Mouse (Mus musculus): ENCODE measurements around the gene Inha. TPM values are rescaled to one million over a fixed set of nuclear protein-coding genes. Genes with fewer than 3 reads are reported as not detected.

Inha gene
- total RNA-seq, 2 experiments from 2014 or later = 16.4 to 16.6 TPM

- no peak for DNase-seq
These were observed 15.9 kb upstream of the Inha start for GRCm38 (mm10) chr1:75490785-75491551.

DNA sequence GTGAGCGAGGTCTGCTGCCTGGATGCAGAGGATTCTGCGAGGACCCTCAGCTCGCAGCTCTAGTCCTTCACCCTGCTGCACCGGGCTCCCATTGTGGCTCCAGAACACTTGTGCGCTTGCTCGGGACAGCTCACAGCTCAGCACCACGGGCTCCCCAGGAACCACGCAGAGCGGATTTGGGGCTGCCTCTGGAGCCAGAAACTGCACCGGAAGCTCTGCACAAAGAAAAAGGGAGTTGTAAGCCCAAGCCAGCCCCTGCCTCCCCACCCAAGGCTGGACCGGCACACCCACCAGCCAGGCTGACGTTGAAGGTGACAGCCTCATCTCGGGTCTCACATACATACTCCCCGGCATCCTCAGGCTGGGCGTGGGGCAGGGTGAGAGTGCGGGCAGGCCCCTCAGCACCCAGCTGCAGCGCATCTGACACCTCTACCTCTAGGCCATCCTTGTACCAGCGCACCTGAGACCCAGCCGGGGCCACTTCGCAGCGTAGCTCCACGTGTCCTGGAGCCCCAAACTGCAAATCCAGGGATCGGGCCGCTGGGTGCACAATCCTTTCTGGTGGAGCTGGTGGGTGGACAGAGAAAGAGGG is 14.2 kb upstream of the Inha start:
- no peak for DNase-seq

- DNase-seq = no peak
These were observed 11.9 kb upstream of the Inha start for GRCm38 (mm10) chr1:75494878-75495548.

GRCm38 (mm10) chr1:75498897-75499296 is 8.0 kb upstream of the Inha start:
- no peak for DNase-seq

- DNase-seq = no peak
These were observed 7.4 kb upstream of the Inha start for GRCm38 (mm10) chr1:75499441-75499840.

DNA sequence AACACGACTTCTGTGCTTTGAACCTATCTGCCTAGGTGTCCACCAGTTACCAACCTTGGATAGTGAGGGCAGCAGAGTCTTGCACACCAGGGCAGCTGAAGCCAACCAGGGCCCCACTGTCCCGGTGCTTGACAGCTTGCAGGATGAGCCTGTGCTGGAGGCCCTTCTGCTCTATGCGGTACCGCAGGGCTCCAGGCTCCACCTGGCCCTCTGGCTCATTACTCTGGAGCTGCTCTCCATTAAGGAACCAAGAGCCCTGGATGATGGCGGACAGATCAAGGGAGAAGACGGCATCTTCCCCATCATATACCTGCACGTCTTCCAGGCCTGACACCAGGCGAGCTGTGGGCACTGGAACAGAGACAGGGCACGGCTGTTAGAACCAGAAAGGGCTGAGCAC is 5.0 kb upstream of the Inha start:
- DNase-seq = no peak

GRCm38 (mm10) chr1:75502945-75503650 is 3.8 kb upstream of the Inha start:
- no peak for DNase-seq

- DNase-seq = no peak
These were observed 3.3 kb upstream of the Inha start for GRCm38 (mm10) chr1:75503651-75503980.

DNA sequence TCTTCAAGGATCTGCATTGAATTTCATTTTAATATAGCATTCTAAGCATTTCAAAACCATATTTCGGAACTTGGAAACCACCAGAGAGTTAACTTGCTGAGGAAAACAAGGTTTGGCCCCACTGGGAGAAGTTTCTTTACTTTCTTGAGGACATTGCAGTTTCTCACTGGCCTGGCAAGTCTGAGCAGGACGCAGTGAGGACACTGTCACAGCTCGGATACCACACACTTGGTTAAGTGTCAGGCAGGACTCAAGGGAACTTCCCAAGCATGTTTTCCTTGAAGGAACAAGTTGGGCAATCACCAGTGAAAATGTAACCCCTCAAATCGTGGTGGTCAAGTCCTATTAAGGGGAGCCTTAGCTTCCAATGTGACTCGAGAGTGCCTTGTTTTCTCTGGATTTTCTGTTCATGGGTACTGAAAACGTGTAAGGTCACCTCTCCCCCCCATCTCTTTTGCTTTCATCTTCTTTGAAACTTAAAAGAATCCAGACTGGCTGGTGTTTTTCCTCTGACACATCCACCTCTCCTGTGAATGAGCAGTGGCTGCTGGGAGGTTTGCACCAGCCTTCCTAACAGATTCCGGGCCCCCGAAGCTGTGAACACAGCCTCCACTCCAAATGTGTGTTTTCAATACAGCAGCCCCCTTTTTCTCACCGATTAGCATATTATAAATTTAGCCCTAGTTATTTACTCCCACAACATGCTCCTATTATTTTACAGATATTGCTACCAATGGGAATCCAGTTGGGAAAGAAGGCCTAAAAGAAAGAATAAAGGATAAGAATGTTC is 2.4 kb upstream of the Inha start:
- peak; percentile 42 to 69 for DNase-seq

- peak; percentile 72 to 74 for DNase-seq
These were observed 1.5 kb upstream of the Inha start for GRCm38 (mm10) chr1:75505159-75505955.

- DNase-seq = peak in 1 of 2 experiments; percentile 27
These were observed 683 bp upstream of the Inha start, which contains the start of gene Obsl1 for GRCm38 (mm10) chr1:75505956-75506831. Gene Obsl1 (minus strand): TSS chr1:75506452.

GRCm38 (mm10) chr1:75509586-75509985 is 2.7 kb downstream of the Inha start:
- no peak for DNase-seq

DNA sequence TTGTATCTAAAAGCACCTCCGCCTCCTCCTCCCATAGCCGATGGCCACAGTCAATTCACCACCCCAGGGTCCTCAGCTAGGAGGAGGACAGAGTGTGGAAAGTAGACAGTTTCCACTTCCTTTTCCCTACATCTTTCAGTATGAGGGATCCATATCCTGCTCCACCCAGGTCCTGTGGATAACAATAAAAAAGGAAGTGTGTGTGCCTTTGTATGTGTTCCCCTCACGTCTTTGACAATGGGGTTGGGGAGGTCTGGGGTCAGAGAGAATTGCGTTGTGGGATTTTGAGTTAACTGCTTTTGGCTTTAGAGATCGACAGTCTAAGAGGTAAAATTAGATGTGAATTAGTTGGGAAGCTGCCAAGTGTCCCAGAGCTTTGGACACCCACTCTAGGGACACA is 3.3 kb downstream of the Inha start:
- DNase-seq = no peak

- no peak for DNase-seq
These were observed 4.7 kb downstream of the Inha start for GRCm38 (mm10) chr1:75511437-75512210.

- no peak for DNase-seq
These were observed 5.7 kb downstream of the Inha start for GRCm38 (mm10) chr1:75512550-75512949.

DNA sequence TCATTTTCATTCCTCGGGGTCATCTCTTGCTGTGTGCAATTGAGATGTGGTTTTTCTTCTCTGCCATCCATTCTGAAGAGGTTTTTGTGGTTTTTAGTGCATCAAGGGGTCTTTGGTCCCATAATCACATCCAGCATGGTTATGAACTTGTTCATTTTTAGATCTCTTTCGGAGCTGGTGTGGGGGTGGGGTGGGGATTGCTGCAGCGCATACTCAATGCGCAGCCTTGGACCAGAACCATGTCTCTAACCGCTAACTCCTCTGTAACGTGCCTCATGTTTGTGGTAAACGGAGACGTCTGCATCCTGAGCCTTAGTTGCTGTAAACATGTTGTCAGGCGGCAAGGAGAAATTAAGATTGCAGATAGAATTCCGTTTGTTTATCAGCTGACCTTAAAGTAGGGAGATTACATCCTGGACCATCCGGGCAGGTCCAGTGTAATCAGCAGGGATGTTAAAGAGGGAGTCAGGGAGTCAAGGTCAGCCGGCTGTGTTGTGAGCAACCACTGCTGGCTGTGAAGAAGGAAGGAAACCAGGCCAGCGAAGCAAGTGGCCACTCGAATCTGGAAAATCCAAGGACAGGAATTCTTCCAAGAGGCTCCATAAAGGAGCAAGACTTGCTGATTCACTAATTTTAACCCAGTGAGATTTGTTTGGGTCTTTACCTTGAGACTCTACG is 10.0 kb downstream of the Inha start:
- DNase-seq = no peak

- no peak for DNase-seq
These were observed 11.1 kb downstream of the Inha start for GRCm38 (mm10) chr1:75517984-75518383.

DNA sequence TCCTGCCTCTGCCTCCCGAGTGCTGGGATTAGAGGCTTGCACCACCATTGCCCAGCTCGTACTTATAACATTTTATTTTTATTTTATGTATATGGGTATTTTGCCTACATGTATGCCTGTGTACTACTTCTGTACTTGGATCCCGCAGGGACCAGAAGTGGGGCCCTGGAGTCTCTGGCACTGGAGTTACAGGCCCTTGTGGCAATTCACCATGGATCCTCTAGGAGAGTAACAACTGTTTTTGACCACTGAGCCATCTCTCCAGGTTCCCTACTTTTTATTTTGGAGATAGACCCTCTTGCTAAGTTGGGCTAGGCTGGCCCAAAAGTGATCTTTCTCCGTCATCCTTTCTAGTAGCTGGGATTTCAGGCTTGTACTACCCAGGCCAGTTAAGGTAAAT is 11.6 kb downstream of the Inha start:
- DNase-seq = no peak

DNA sequence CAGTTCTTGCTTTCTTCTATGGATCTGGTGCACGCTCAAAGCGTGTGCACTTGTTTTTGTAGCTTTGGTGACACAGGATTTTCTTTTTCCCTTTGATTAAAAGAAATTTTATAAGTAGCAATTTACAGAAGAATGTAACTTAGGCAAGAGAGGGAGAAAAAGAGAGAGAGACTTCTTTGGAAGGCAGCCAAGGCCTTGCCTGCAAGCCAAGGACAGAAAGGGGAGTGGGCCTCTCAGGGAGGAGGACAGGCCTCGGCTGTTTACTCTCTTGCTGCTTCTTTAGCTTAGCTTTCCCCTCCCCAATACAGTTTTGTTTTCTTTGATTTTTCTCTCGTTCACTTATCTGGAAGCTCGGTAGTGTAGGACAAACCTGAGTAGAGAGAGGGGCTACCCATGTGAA is 12.7 kb downstream of the Inha start:
- DNase-seq = no peak
